Mouse (Mus musculus) layer of hippocampus, postnatal 36 days (tissue): ENCODE data around the gene Tmem108. TPM values are rescaled to one million over a fixed set of nuclear protein-coding genes. Genes with fewer than 3 reads are reported as not detected.

ENCODE experiments used
- DNase-seq, 2 experiments: peaks; one replicate each; pipeline ENCODE4 v3.0.0; 2022
- total RNA-seq, 2 experiments: library from RNA; stranded (reverse); gene quantifications; 2 replicates each; pipeline ENCODE4 v1.2.3; 2021

Tmem108 gene
- total RNA-seq, 2 experiments from 2014 or later = 36.7 to 44.1 TPM

GRCm38 (mm10) chr9:103720021-103720420 lies 41.6 kb downstream of the Tmem108 start:
- DNase-seq = no peak

GRCm38 (mm10) chr9:103716002-103716401 lies 45.6 kb downstream of the Tmem108 start:
- DNase-seq = no peak

GRCm38 (mm10) chr9:103715352-103715751 lies 46.3 kb downstream of the Tmem108 start:
- DNase-seq = no peak

GRCm38 (mm10) chr9:103713230-103713629 lies 48.4 kb downstream of the Tmem108 start:
- no peak for DNase-seq

- DNase-seq = no peak
Observed at GRCm38 (mm10) chr9:103712711-103713110, 48.9 kb downstream of the Tmem108 start.

- no peak for DNase-seq
Observed at GRCm38 (mm10) chr9:103709694-103710093, 51.9 kb downstream of the Tmem108 start.

- no peak for DNase-seq
Observed at GRCm38 (mm10) chr9:103708514-103709173, 53.0 kb downstream of the Tmem108 start.

- no peak for DNase-seq
Observed at GRCm38 (mm10) chr9:103707857-103708256, 53.8 kb downstream of the Tmem108 start.

GRCm38 (mm10) chr9:103707000-103707790 lies 54.4 kb downstream of the Tmem108 start:
- DNase-seq = no peak

GRCm38 (mm10) chr9:103705717-103706116 lies 55.9 kb downstream of the Tmem108 start:
- no peak for DNase-seq

GRCm38 (mm10) chr9:103703014-103703413 lies 58.6 kb downstream of the Tmem108 start:
- no peak for DNase-seq

GRCm38 (mm10) chr9:103702452-103702851 lies 59.2 kb downstream of the Tmem108 start:
- no peak for DNase-seq

- no peak for DNase-seq
Observed at GRCm38 (mm10) chr9:103701448-103701847, 60.2 kb downstream of the Tmem108 start.

- DNase-seq = no peak
Observed at GRCm38 (mm10) chr9:103700240-103700639, 61.4 kb downstream of the Tmem108 start.

GRCm38 (mm10) chr9:103696967-103697366 lies 64.7 kb downstream of the Tmem108 start:
- peak; percentile 28 to 42 for DNase-seq

GRCm38 (mm10) chr9:103693826-103694225 lies 67.8 kb downstream of the Tmem108 start:
- no peak for DNase-seq

- DNase-seq = peak; percentile 53 to 57
Observed at GRCm38 (mm10) chr9:103692699-103693098, 68.9 kb downstream of the Tmem108 start.

GRCm38 (mm10) chr9:103691847-103692246 lies 69.8 kb downstream of the Tmem108 start:
- DNase-seq = peak in 1 of 2 experiments; percentile 42

- DNase-seq = no peak
Observed at GRCm38 (mm10) chr9:103690446-103690845, 71.2 kb downstream of the Tmem108 start.

- DNase-seq = no peak
Observed at GRCm38 (mm10) chr9:103689697-103690096, 71.9 kb downstream of the Tmem108 start.

- no peak for DNase-seq
Observed at GRCm38 (mm10) chr9:103689006-103689405, 72.6 kb downstream of the Tmem108 start.

GRCm38 (mm10) chr9:103687130-103687529 lies 74.5 kb downstream of the Tmem108 start:
- DNase-seq = no peak

- no peak for DNase-seq
Observed at GRCm38 (mm10) chr9:103681741-103682330, 79.8 kb downstream of the Tmem108 start.
